Mouse (Mus musculus): ENCODE results near the gene Mtfmt. TPM values are rescaled to one million over a fixed set of nuclear protein-coding genes. Genes with fewer than 3 reads are reported as not detected.

Mtfmt gene
- total and polyA plus RNA-seq, 2 experiments from 2014 or later = 18.9 to 19.7 TPM

DNA sequence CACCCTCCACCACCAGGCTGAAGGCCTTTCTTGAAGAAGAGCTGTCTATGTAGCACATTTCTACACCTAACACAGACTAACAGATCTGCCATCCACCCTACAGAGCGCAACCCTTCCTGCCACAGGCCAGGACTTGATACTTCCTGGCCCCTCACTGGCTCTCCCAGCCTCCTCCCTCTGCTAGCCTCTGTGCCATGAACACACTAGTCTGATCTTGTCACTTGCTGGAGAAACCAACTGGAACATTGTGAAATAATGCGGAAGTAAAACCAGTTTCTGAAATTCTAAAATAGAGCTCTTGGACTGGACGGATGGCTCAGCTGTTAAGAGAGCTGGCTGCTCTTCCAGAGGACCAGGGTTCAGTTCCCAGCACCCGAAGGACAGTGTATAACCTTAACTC lies 57.3 kb downstream of the Mtfmt start:
- DNase-seq (ENCODE audit: low spot score) (no peak), ATAC-seq (ENCODE audit: low FRiP score) (no peak)
- H3K27me3 ChIP-seq (ENCODE audit: insufficient read depth, low read length) = no peaks in the 10 kb centered on the region
- no peaks in the 10 kb centered on the region for H3K4me1 ChIP-seq (ENCODE audit: insufficient read depth, low read length)
- H3K9ac ChIP-seq (replicated peaks; ENCODE audit: low read length, poor library complexity, severe bottlenecking) = no peak overlapping the region
- H3K4me3 ChIP-seq (ENCODE audit: low read depth, low read length) = no peak overlapping the region
- H3K27ac ChIP-seq (ENCODE audit: low read depth, low read length) = no peak overlapping the region
- 93% methylated on average over 4 of the region's 4 CpGs for WGBS
- H3K36me3 ChIP-seq (ENCODE audit: insufficient read depth, low read length) = 0 out of 2 replicates have a peak, but pooled peaks cover 8% of the 10 kb centered on the region
- no peaks in the 10 kb centered on the region for H3K9me3 ChIP-seq (ENCODE audit: low read length)
- no peak for TF ChIP-seq CTCF (IDR thresholded peaks at IDR 0.05)
- no peak overlapping the region for H3K4me2 ChIP-seq (ENCODE audit: low read depth, low read length, poor library complexity, severe bottlenecking)

DNA sequence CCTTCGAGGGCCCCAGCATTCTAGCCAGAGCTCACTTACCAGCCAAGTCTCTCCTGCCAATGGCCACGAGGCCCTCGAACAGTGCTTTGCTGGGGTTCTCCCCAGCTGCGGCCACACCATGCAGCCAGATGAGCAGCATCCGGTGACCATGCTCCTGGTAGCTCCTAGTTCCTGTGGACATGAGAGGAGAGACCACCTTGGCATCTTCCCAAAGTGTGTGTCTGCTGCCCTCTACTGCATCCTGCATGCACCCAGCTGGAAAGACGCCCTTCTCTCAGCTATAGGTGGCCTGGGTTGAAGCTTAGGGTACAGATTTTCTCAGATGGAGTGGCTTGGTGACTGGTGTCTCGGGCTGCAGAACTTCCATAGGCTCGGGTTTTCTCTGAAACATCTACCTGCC lies 66.6 kb downstream of the Mtfmt start:
- DNase-seq (ENCODE audit: low spot score) = peak; percentile 78
- Histone ChIP-seq H3K36me3 (ENCODE audit: insufficient read depth, low read length) (no peaks in the 10 kb centered on the region), H3K4me1 (ENCODE audit: insufficient read depth, low read length) (no peaks in the 10 kb centered on the region), H3K9ac (replicated peaks; ENCODE audit: low read length, poor library complexity, severe bottlenecking) (no peak overlapping the region), H3K4me3 (ENCODE audit: low read depth, low read length) (no peak overlapping the region), H3K27me3 (ENCODE audit: insufficient read depth, low read length) (no peaks in the 10 kb centered on the region), H3K27ac (ENCODE audit: low read depth, low read length) (no peak overlapping the region), H3K4me2 (ENCODE audit: low read depth, low read length, poor library complexity, severe bottlenecking) (no peak overlapping the region), H3K9me3 (ENCODE audit: low read length) (no peaks in the 10 kb centered on the region)
- 57% methylated on average over 8 of the region's 8 CpGs for WGBS
- ATAC-seq (ENCODE audit: low FRiP score) = no peak
- peak; percentile 67 for TF ChIP-seq CTCF (IDR thresholded peaks at IDR 0.05)

Other genes with a start within 250 kb of the Mtfmt start
- gene Parp16, start 240.4 kb upstream of the Mtfmt start, total RNA-seq (2014; rRNA removed) = 7.5 and 8.0 TPM in 2 replicates
- 7.0 and 7.7 TPM in 2 replicates for gene Parp16, start 240.4 kb upstream of the Mtfmt start, polyA plus RNA-seq (2015; fragmentation: Nextera tagmentation; extraction: Ambion mirVana)
- gene Cilp, start 170.6 kb upstream of the Mtfmt start, total RNA-seq (2014; rRNA removed) = 0.09 and 0.60 TPM in 2 replicates
- 0.15 TPM in 2 replicates for gene Cilp, start 170.6 kb upstream of the Mtfmt start, polyA plus RNA-seq (2015; fragmentation: Nextera tagmentation; extraction: Ambion mirVana)
- 20.6 and 30.4 TPM in 2 replicates for gene Clpx, start 141.5 kb upstream of the Mtfmt start, total RNA-seq (2014; rRNA removed)
- gene Clpx, start 141.5 kb upstream of the Mtfmt start, polyA plus RNA-seq (2015; fragmentation: Nextera tagmentation; extraction: Ambion mirVana) = 36.3 and 40.1 TPM in 2 replicates
- gene Pdcd7, start 89.7 kb upstream of the Mtfmt start, total RNA-seq (2014; rRNA removed) = 16.4 and 23.4 TPM in 2 replicates
- 7.7 and 11.0 TPM in 2 replicates for gene Pdcd7, start 89.7 kb upstream of the Mtfmt start, polyA plus RNA-seq (2015; fragmentation: Nextera tagmentation; extraction: Ambion mirVana)
- gene Ubap1l, start 74.7 kb upstream of the Mtfmt start, total RNA-seq (2014; rRNA removed) = 7.6 and 10.1 TPM in 2 replicates
- gene Ubap1l, start 74.7 kb upstream of the Mtfmt start, polyA plus RNA-seq (2015; fragmentation: Nextera tagmentation; extraction: Ambion mirVana) = 1.4 and 2.2 TPM in 2 replicates
- 1.0 and 2.4 TPM in 2 replicates for gene Kbtbd13, start 44.1 kb upstream of the Mtfmt start, total RNA-seq (2014; rRNA removed)
- 0.65 and 0.74 TPM in 2 replicates for gene Kbtbd13, start 44.1 kb upstream of the Mtfmt start, polyA plus RNA-seq (2015; fragmentation: Nextera tagmentation; extraction: Ambion mirVana)
- 6.1 and 9.3 TPM in 2 replicates for gene Rasl12, start 37.3 kb upstream of the Mtfmt start, total RNA-seq (2014; rRNA removed)
- gene Rasl12, start 37.3 kb upstream of the Mtfmt start, polyA plus RNA-seq (2015; fragmentation: Nextera tagmentation; extraction: Ambion mirVana) = 4.3 and 4.8 TPM in 2 replicates
- gene Slc51b, start 12.8 kb upstream of the Mtfmt start, total RNA-seq (2014; rRNA removed) = not detected in 2 replicates
- not detected in 2 replicates for gene Slc51b, start 12.8 kb upstream of the Mtfmt start, polyA plus RNA-seq (2015; fragmentation: Nextera tagmentation; extraction: Ambion mirVana)
- gene Spg21, start 25.2 kb downstream of the Mtfmt start, total RNA-seq (2014; rRNA removed) = 79.3 and 80.1 TPM in 2 replicates
- gene Spg21, start 25.2 kb downstream of the Mtfmt start, polyA plus RNA-seq (2015; fragmentation: Nextera tagmentation; extraction: Ambion mirVana) = 99.4 and 103 TPM in 2 replicates
- 5.4 and 5.5 TPM in 2 replicates for gene Ankdd1a, start 84.4 kb downstream of the Mtfmt start, total RNA-seq (2014; rRNA removed)
- 1.4 TPM in 2 replicates for gene Ankdd1a, start 84.4 kb downstream of the Mtfmt start, polyA plus RNA-seq (2015; fragmentation: Nextera tagmentation; extraction: Ambion mirVana)
- 7.5 and 9.0 TPM in 2 replicates for gene Plekho2, start 144.3 kb downstream of the Mtfmt start, total RNA-seq (2014; rRNA removed)
- 3.1 and 3.8 TPM in 2 replicates for gene Plekho2, start 144.3 kb downstream of the Mtfmt start, polyA plus RNA-seq (2015; fragmentation: Nextera tagmentation; extraction: Ambion mirVana)
- gene Pif1, start 151.4 kb downstream of the Mtfmt start, total RNA-seq (2014; rRNA removed) = 0.99 and 2.2 TPM in 2 replicates
- 0.33 and 0.77 TPM in 2 replicates for gene Pif1, start 151.4 kb downstream of the Mtfmt start, polyA plus RNA-seq (2015; fragmentation: Nextera tagmentation; extraction: Ambion mirVana)
- gene Rbpms2, start 193.9 kb downstream of the Mtfmt start, total RNA-seq (2014; rRNA removed) = 3.1 and 5.8 TPM in 2 replicates
- 3.4 and 3.7 TPM in 2 replicates for gene Rbpms2, start 193.9 kb downstream of the Mtfmt start, polyA plus RNA-seq (2015; fragmentation: Nextera tagmentation; extraction: Ambion mirVana)
- 252 and 274 TPM in 2 replicates for gene Oaz2, start 232.2 kb downstream of the Mtfmt start, total RNA-seq (2014; rRNA removed)
- gene Oaz2, start 232.2 kb downstream of the Mtfmt start, polyA plus RNA-seq (2015; fragmentation: Nextera tagmentation; extraction: Ambion mirVana) = 382 and 399 TPM in 2 replicates

Measured in midbrain, postnatal 0 days (tissue).